Mouse (Mus musculus) thymus, adult 2 months (tissue): Measurements from ENCODE around the gene Kndc1. TPM values are rescaled to one million over a fixed set of nuclear protein-coding genes. Genes with fewer than 3 reads are reported as not detected.

Source experiments
- DNase-seq: peaks from one replicate; pipeline ENCODE4 v3.0.0; 2021
- H3K27ac ChIP-seq: fragments of 200-500 bp; 2 replicates; pipeline ENCODE4 v1.5.1; 2012; ENCODE audit warnings: low read length, control low read depth; ENCODE audit not compliant: control insufficient read depth, insufficient read depth
- H3K27me3 ChIP-seq: fragments of 200-500 bp; 2 replicates; pipeline ENCODE4 v1.6.1; 2012; ENCODE audit warnings: mild to moderate bottlenecking, low read length, moderate library complexity, mixed read lengths; ENCODE audit not compliant: control insufficient read depth, insufficient read depth
- H3K36me3 ChIP-seq: fragments of 200-500 bp; 2 replicates; pipeline ENCODE4 v1.6.1; 2012; ENCODE audit warnings: mild to moderate bottlenecking, low read length, moderate library complexity; ENCODE audit not compliant: control insufficient read depth, insufficient read depth
- H3K4me1 ChIP-seq: fragments of 200-500 bp; replicated peaks from 2 replicates; pipeline ENCODE4 v1.6.1; 2012; ENCODE audit warnings: low read length; ENCODE audit not compliant: control insufficient read depth, insufficient read depth
- H3K4me3 ChIP-seq: fragments of 200-500 bp; 2 replicates; pipeline ENCODE4 v1.5.1; 2012; ENCODE audit warnings: mild to moderate bottlenecking, low read length, control low read depth, moderate library complexity; ENCODE audit not compliant: control insufficient read depth, insufficient read depth
- CTCF ChIP-seq: fragments of 200-500 bp; IDR thresholded peaks from 2 replicates; pipeline ENCODE4 v1.5.1; 2012; ENCODE audit warnings: mild to moderate bottlenecking, control low read depth, low read length, moderate library complexity, borderline replicate concordance; ENCODE audit not compliant: control insufficient read depth, poor library complexity, insufficient read depth; ENCODE audit errors: extremely low read depth
- POLR2A ChIP-seq: fragments of 200-500 bp; IDR thresholded peaks from 2 replicates; pipeline ENCODE4 v1.6.1; 2012; ENCODE audit warnings: mild to moderate bottlenecking, low read length, control low read depth, moderate library complexity; ENCODE audit not compliant: control insufficient read depth, poor library complexity, insufficient read depth; ENCODE audit errors: extremely low read depth
- WGBS: fragments of 180-500 bp; shearing (Covaris S2); methylation state at CpG from one replicate; pipeline ENCODE4 v1.1.7; 2018; 5-methylcytosine and 5-hydroxymethylcytosine counted together
- polyA plus RNA-seq: library from polyadenylated mRNA; depleted of rRNA; stranded (reverse); fragments of >200 nt; gene quantifications from 2 replicates; pipeline ENCODE4 v1.2.3, GENCODE M21; 2012

The Kndc1 gene
- polyA plus RNA-seq, 1 experiment = 4.8 TPM

GRCm38 (mm10) chr7:139957437-139957836 is 62.9 kb downstream of the Kndc1 start:
- Histone ChIP-seq H3K27ac (no peak overlapping the region), H3K27me3 (no peaks in the 10 kb centered on the region), H3K4me3 (no peak overlapping the region), H3K36me3 (no peaks in the 10 kb centered on the region), H3K4me1 (no peaks in the 10 kb centered on the region)
- no peak for DNase-seq
- 20% methylated on average over 11 of the region's 11 CpGs for WGBS
- TF ChIP-seq CTCF (no peak), POLR2A (no peak)

DNA sequence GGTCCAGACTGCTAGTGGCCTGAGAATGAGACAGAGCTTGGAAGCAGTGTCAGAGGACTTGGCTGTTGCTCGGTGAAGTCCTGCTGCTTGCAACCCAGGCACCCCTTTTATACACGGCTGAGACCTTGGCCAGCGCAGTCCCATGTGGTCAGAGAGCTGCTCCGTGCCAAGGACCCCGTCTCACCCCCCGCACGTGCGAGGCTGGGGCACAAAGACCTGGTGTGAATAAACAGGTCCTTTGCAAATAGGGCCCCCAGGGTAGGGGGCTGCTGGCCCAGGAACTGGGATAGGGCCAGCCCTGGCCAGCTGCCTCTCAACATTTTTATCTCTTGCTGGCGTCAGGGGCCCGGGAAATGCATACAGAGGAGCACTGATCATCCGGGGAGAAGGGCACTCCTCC is 63.5 kb downstream of the Kndc1 start:
- Histone ChIP-seq H3K4me3 (no peak overlapping the region), H3K27me3 (no peaks in the 10 kb centered on the region), H3K36me3 (no peaks in the 10 kb centered on the region), H3K4me1 (no peaks in the 10 kb centered on the region), H3K27ac (no peak overlapping the region)
- TF ChIP-seq POLR2A (no peak), CTCF (no peak)
- no peak for DNase-seq
- 63% methylated on average over 11 of the region's 11 CpGs for WGBS

DNA sequence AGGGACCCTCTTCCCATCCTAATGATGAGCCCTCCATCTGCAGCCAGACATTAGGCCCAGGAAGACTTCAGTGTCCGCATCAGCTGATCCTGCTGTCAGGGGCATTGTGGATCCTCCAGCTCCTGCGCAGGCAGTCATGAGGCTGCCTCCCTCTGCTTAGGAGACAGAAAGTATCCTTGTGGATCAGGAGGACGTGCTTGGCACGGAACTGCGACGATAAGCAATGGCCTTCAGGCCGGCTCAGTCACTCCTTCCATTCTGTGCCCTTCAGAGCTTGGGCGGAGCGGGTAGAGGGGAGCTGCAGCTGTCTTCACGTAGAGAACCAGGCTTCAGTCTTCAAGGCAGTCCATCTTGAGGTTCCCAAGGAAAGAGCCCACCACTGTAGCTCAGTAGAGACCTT is 66.6 kb downstream of the Kndc1 start:
- Histone ChIP-seq H3K4me3 (no peak overlapping the region), H3K4me1 (no peaks in the 10 kb centered on the region), H3K36me3 (no peaks in the 10 kb centered on the region), H3K27me3 (no peaks in the 10 kb centered on the region), H3K27ac (no peak overlapping the region)
- DNase-seq = no peak
- TF ChIP-seq CTCF = no peak
- TF ChIP-seq POLR2A = no peak
- 96% methylated on average over 10 of the region's 10 CpGs for WGBS

DNA sequence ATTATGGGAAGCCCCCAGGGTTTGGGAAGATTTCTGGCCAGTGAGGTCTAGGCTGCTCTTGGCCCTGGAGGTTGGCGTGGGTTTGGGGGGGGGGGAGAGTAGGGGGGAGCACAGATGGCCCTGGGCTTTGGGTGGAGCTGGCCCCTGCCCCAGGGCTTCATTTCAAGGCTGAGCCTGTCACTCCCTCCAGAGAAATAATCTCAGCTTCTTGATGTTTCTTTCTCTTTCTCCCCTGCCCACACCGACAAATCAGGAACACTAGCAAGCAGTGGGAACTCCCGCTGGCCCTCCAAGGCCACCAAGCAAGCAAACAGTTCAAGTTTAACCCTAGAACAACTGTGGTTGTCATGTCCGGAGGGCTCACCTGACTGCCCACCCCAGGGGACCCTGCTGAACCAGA is 69.3 kb downstream of the Kndc1 start:
- no peak for TF ChIP-seq CTCF
- TF ChIP-seq POLR2A = no peak
- H3K4me3 ChIP-seq = no peak overlapping the region
- H3K27ac ChIP-seq = no peak overlapping the region
- H3K4me1 ChIP-seq = no peaks in the 10 kb centered on the region
- H3K27me3 ChIP-seq = no peaks in the 10 kb centered on the region
- H3K36me3 ChIP-seq = no peaks in the 10 kb centered on the region
- DNase-seq = no peak
- 74% methylated on average over 4 of the region's 4 CpGs for WGBS

DNA sequence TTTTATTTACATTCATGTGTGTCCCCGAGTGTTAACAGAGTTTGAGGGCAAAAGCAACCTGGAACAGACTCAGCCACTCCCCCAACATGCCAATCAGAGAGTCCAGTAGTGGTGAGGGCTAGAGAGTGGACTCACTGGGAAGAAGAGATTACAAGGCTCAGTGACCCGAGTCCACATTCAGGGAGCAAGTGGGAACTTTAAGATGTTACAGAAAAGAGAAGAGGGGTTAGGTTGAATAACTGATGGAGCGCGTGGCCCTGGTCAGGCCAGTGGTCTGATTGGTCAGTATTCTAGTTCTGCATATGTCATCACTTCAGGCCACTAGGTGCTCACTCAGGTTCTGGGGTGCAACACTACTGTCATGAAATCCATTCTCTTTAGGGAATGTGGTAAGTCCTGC is 72.7 kb downstream of the Kndc1 start:
- WGBS = 75% methylated on average over 4 of the region's 4 CpGs
- DNase-seq = no peak
- Histone ChIP-seq H3K4me1 (peaks cover 11% of the 10 kb centered on the region), H3K36me3 (no peaks in the 10 kb centered on the region), H3K4me3 (no peak overlapping the region), H3K27ac (no peak overlapping the region), H3K27me3 (no peaks in the 10 kb centered on the region)
- TF ChIP-seq POLR2A (no peak), CTCF (no peak)

GRCm38 (mm10) chr7:139968428-139968827 is 73.9 kb downstream of the Kndc1 start:
- Histone ChIP-seq H3K27ac (no peak overlapping the region), H3K4me1 (peaks cover 11% of the 10 kb centered on the region), H3K36me3 (no peaks in the 10 kb centered on the region), H3K4me3 (no peak overlapping the region), H3K27me3 (no peaks in the 10 kb centered on the region)
- no peak for TF ChIP-seq CTCF
- no peak for TF ChIP-seq POLR2A
- DNase-seq = no peak
- 37% methylated on average over 5 of the region's 5 CpGs for WGBS
